Mouse (Mus musculus): Measurements from ENCODE around the gene Vmn2r77. TPM values are rescaled to one million over a fixed set of nuclear protein-coding genes. Genes with fewer than 3 reads are reported as not detected.
"Not testable (repeated sequence)": the region's sequence is repeated elsewhere in the genome, so short reads cannot be mapped to it uniquely, and the experiment has no call there.

Vmn2r77 gene
- not detected in 2 replicates for polyA plus RNA-seq (2015; fragmentation: Nextera tagmentation; extraction: Ambion mirVana)

GRCm38 (mm10) chr7:86794727-86795126, at the start of gene Vmn2r77:
Gene Vmn2r77 (plus strand): TSS chr7:86795027.
- Histone ChIP-seq H3K27me3 (ENCODE audit: control insufficient read depth, insufficient read depth, low read length) (no peaks in the 10 kb centered on the region), H3K4me2 (ENCODE audit: low read depth, low read length) (no peak within 1 kb of the TSS), H3K9ac (ENCODE audit: low read length) (no peak within 1 kb of the TSS), H3K4me1 (ENCODE audit: control insufficient read depth, insufficient read depth, low read length) (no peaks in the 10 kb centered on the region), H3K27ac (ENCODE audit: low read length) (no peak within 1 kb of the TSS), H3K36me3 (ENCODE audit: control insufficient read depth, insufficient read depth) (no peaks in the 10 kb centered on the region), H3K4me3 (ENCODE audit: low read length) (no peak within 1 kb of the TSS), H3K9me3 (replicated peaks; ENCODE audit: control insufficient read depth, low read length) (no peaks in the 10 kb centered on the region)
- no peak for ATAC-seq (replicated peaks; ENCODE audit: extremely low read depth, insufficient read depth, low FRiP score)

- 65% methylated on average over 1 of the region's 1 CpGs for WGBS
- no peak for ATAC-seq (replicated peaks; ENCODE audit: extremely low read depth, insufficient read depth, low FRiP score)
- Histone ChIP-seq H3K4me1 (ENCODE audit: control insufficient read depth, insufficient read depth, low read length) (no peaks in the 10 kb centered on the region), H3K27ac (ENCODE audit: low read length) (no peak overlapping the region), H3K9me3 (replicated peaks; ENCODE audit: control insufficient read depth, low read length) (no peaks in the 10 kb centered on the region), H3K4me2 (ENCODE audit: low read depth, low read length) (no peak overlapping the region), H3K27me3 (ENCODE audit: control insufficient read depth, insufficient read depth, low read length) (no peaks in the 10 kb centered on the region), H3K36me3 (ENCODE audit: control insufficient read depth, insufficient read depth) (no peaks in the 10 kb centered on the region), H3K4me3 (ENCODE audit: low read length) (no peak overlapping the region), H3K9ac (ENCODE audit: low read length) (no peak overlapping the region)
Observed at GRCm38 (mm10) chr7:86760751-86761150, 34.1 kb upstream of the Vmn2r77 start.

- Histone ChIP-seq H3K9ac (ENCODE audit: low read length) (no peak overlapping the region), H3K27me3 (ENCODE audit: control insufficient read depth, insufficient read depth, low read length) (no peaks in the 10 kb centered on the region), H3K36me3 (ENCODE audit: control insufficient read depth, insufficient read depth) (no peaks in the 10 kb centered on the region), H3K27ac (ENCODE audit: low read length) (no peak overlapping the region), H3K4me2 (ENCODE audit: low read depth, low read length) (no peak overlapping the region), H3K4me3 (ENCODE audit: low read length) (no peak overlapping the region), H3K4me1 (ENCODE audit: control insufficient read depth, insufficient read depth, low read length) (no peaks in the 10 kb centered on the region), H3K9me3 (replicated peaks; ENCODE audit: control insufficient read depth, low read length) (no peaks in the 10 kb centered on the region)
- ATAC-seq (replicated peaks; ENCODE audit: extremely low read depth, insufficient read depth, low FRiP score) = no peak
Observed at GRCm38 (mm10) chr7:86764628-86765027, 30.2 kb upstream of the Vmn2r77 start.

- Histone ChIP-seq H3K36me3 (ENCODE audit: control insufficient read depth, insufficient read depth) (no peaks in the 10 kb centered on the region), H3K4me1 (ENCODE audit: control insufficient read depth, insufficient read depth, low read length) (no peaks in the 10 kb centered on the region), H3K27me3 (ENCODE audit: control insufficient read depth, insufficient read depth, low read length) (no peaks in the 10 kb centered on the region), H3K4me2 (ENCODE audit: low read depth, low read length) (no peak overlapping the region), H3K9me3 (replicated peaks; ENCODE audit: control insufficient read depth, low read length) (no peaks in the 10 kb centered on the region), H3K27ac (ENCODE audit: low read length) (no peak overlapping the region), H3K9ac (ENCODE audit: low read length) (no peak overlapping the region), H3K4me3 (ENCODE audit: low read length) (no peak overlapping the region)
- ATAC-seq (replicated peaks; ENCODE audit: extremely low read depth, insufficient read depth, low FRiP score) = no peak
- 76% methylated on average over 3 of the region's 3 CpGs for WGBS
Observed at GRCm38 (mm10) chr7:86771621-86772020, 23.2 kb upstream of the Vmn2r77 start.

GRCm38 (mm10) chr7:86775617-86776325, 19.1 kb upstream of the Vmn2r77 start, which contains the start of gene Folh1:
Gene Folh1 (minus strand): TSS chr7:86775943.
- peak within 1 kb of the TSS; percentile 55 for H3K4me2 ChIP-seq (ENCODE audit: low read depth, low read length)
- no peaks in the 10 kb centered on the region for H3K36me3 ChIP-seq (ENCODE audit: control insufficient read depth, insufficient read depth)
- WGBS = 6% methylated on average over 11 of the region's 11 CpGs
- no peak within 1 kb of the TSS for H3K27ac ChIP-seq (ENCODE audit: low read length)
- no peak within 1 kb of the TSS for H3K9ac ChIP-seq (ENCODE audit: low read length)
- no peak for ATAC-seq (replicated peaks; ENCODE audit: extremely low read depth, insufficient read depth, low FRiP score)
- H3K9me3 ChIP-seq (replicated peaks; ENCODE audit: control insufficient read depth, low read length) = no peaks in the 10 kb centered on the region
- no peaks in the 10 kb centered on the region for H3K27me3 ChIP-seq (ENCODE audit: control insufficient read depth, insufficient read depth, low read length)
- H3K4me3 ChIP-seq (ENCODE audit: low read length) = peak within 1 kb of the TSS; percentile 29
- H3K4me1 ChIP-seq (ENCODE audit: control insufficient read depth, insufficient read depth, low read length) = no peaks in the 10 kb centered on the region

- 82% methylated on average over 4 of the region's 5 CpGs for WGBS
- not testable (repeated sequence) for H3K9me3 ChIP-seq (replicated peaks; ENCODE audit: control insufficient read depth, low read length); ATAC-seq (replicated peaks; ENCODE audit: extremely low read depth, insufficient read depth, low FRiP score); H3K36me3 ChIP-seq (ENCODE audit: control insufficient read depth, insufficient read depth); H3K4me2 ChIP-seq (ENCODE audit: low read depth, low read length); H3K4me3 ChIP-seq (ENCODE audit: low read length); H3K4me1 ChIP-seq (ENCODE audit: control insufficient read depth, insufficient read depth, low read length); H3K9ac ChIP-seq (ENCODE audit: low read length); H3K27me3 ChIP-seq (ENCODE audit: control insufficient read depth, insufficient read depth, low read length); H3K27ac ChIP-seq (ENCODE audit: low read length)
Observed at GRCm38 (mm10) chr7:86815241-86815640, 20.4 kb downstream of the Vmn2r77 start.

GRCm38 (mm10) chr7:86815716-86816115, 20.9 kb downstream of the Vmn2r77 start:
- H3K9ac ChIP-seq (ENCODE audit: low read length); H3K36me3 ChIP-seq (ENCODE audit: control insufficient read depth, insufficient read depth); ATAC-seq (replicated peaks; ENCODE audit: extremely low read depth, insufficient read depth, low FRiP score); H3K4me1 ChIP-seq (ENCODE audit: control insufficient read depth, insufficient read depth, low read length); H3K4me2 ChIP-seq (ENCODE audit: low read depth, low read length); H3K27ac ChIP-seq (ENCODE audit: low read length); H3K27me3 ChIP-seq (ENCODE audit: control insufficient read depth, insufficient read depth, low read length); H3K9me3 ChIP-seq (replicated peaks; ENCODE audit: control insufficient read depth, low read length); H3K4me3 ChIP-seq (ENCODE audit: low read length): not testable (repeated sequence)
- WGBS = 72% methylated on average over 6 of the region's 6 CpGs

- 58% methylated on average over 1 of the region's 1 CpGs for WGBS
- no peak for ATAC-seq (replicated peaks; ENCODE audit: extremely low read depth, insufficient read depth, low FRiP score)
Observed at GRCm38 (mm10) chr7:86816466-86816865, 21.6 kb downstream of the Vmn2r77 start.

More at GRCm38 (mm10) chr7:86816466-86816865, 21.6 kb downstream of the Vmn2r77 start:
- Histone ChIP-seq H3K27me3 (ENCODE audit: control insufficient read depth, insufficient read depth, low read length) (no peaks in the 10 kb centered on the region), H3K9me3 (replicated peaks; ENCODE audit: control insufficient read depth, low read length) (peaks cover 3% of the 10 kb centered on the region; the same call in 1 of the 2 replicates), H3K4me1 (ENCODE audit: control insufficient read depth, insufficient read depth, low read length) (no peaks in the 10 kb centered on the region), H3K9ac (ENCODE audit: low read length) (no peak overlapping the region), H3K36me3 (ENCODE audit: control insufficient read depth, insufficient read depth) (no peaks in the 10 kb centered on the region), H3K4me3 (ENCODE audit: low read length) (no peak overlapping the region), H3K27ac (ENCODE audit: low read length) (no peak overlapping the region), H3K4me2 (ENCODE audit: low read depth, low read length) (no peak overlapping the region)

Measured in heart, embryonic 16.5 days (tissue).